Mouse (Mus musculus) liver, embryonic 16.5 days (tissue): ENCODE data around the gene Bnc2. TPM values are rescaled to one million over a fixed set of nuclear protein-coding genes. Genes with fewer than 3 reads are reported as not detected.

Experiments used
- ATAC-seq: fragments of 200-750 bp; cut with Nextera tagmentation; 2 replicates; pipeline ENCODE4 v1.8.0; 2017; ENCODE audit warnings: low read depth, mild to moderate bottlenecking, moderate number of reproducible peaks, moderate library complexity
- H3K27ac ChIP-seq: fragments of 300-500 bp; sonication (generic); 2 replicates; pipeline ENCODE4 v1.5.1; 2014; ENCODE audit warnings: mild to moderate bottlenecking, low read length
- H3K27me3 ChIP-seq: fragments of 300-500 bp; sonication (generic); 2 replicates; pipeline ENCODE4 v1.6.1; 2014; ENCODE audit warnings: low read depth, low read length, mixed read lengths; ENCODE audit not compliant: control insufficient read depth, insufficient read depth
- H3K36me3 ChIP-seq: fragments of 300-500 bp; sonication (generic); 2 replicates; pipeline ENCODE4 v1.6.1; 2014; ENCODE audit warnings: mild to moderate bottlenecking; ENCODE audit not compliant: control insufficient read depth, insufficient read depth
- H3K4me1 ChIP-seq: fragments of 300-500 bp; sonication (generic); 2 replicates; pipeline ENCODE4 v1.6.1; 2014; ENCODE audit warnings: low read depth, low read length, mixed read lengths; ENCODE audit not compliant: control insufficient read depth
- H3K4me2 ChIP-seq: fragments of 300-500 bp; sonication (generic); 2 replicates; pipeline ENCODE4 v1.6.1; 2014; ENCODE audit warnings: low read depth, low read length, mixed read lengths
- H3K4me3 ChIP-seq: fragments of 300-500 bp; sonication (generic); 2 replicates; pipeline ENCODE4 v1.5.1; 2014; ENCODE audit warnings: low read depth, mild to moderate bottlenecking, low read length
- H3K9ac ChIP-seq: fragments of 300-500 bp; sonication (generic); 2 replicates; pipeline ENCODE4 v1.6.1; 2014; ENCODE audit warnings: low read depth, low read length
- H3K9me3 ChIP-seq: fragments of 300-500 bp; sonication (generic); replicated peaks from 2 replicates; pipeline ENCODE4 v1.6.1; 2016; ENCODE audit warnings: low read length; ENCODE audit not compliant: control insufficient read depth
- whole genome bisulfite sequencing: fragments of 180-500 bp; shearing (Covaris S2); extraction: QIAGEN DNeasy Blood & Tissue Kit; methylation state at CpG from one replicate; pipeline ENCODE4 v1.1.7; 2014; ENCODE audit not compliant: insufficient replicate concordance; 5-methylcytosine and 5-hydroxymethylcytosine counted together
- polyA plus RNA-seq: library from polyadenylated mRNA; unstranded; fragments of >200 nt; fragmentation: Nextera tagmentation; extraction: Ambion mirVana; gene quantifications from 2 replicates; pipeline ENCODE4 v1.2.1, GENCODE M21; 2015

The Bnc2 gene
- polyA plus RNA-seq, 1 experiment from 2014 or later = 0.33 TPM

DNA sequence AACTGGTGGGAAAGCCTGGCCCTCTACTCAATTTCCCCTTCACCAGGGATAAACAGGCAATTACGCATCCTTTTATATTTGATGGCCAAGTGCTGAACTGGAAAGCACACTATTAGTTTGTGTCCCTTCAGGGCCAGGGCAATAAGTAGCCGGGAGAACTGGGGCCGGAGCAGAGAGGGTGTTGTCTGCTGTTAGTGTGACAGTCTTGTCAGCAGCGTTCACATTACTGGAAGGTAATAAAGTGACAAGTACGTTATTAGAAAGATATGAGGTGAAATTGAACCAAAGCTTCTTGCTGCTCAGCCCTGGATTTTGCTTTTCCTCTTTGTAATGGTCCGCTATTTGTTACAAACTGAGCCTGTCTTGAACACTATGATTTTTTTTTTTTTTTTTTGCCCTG, 405.2 kb downstream of the Bnc2 start:
- H3K4me3 ChIP-seq = no peak overlapping the region
- ATAC-seq = no peak
- no peak overlapping the region for H3K9ac ChIP-seq
- no peak overlapping the region for H3K27ac ChIP-seq
- no peaks in the 10 kb centered on the region for H3K9me3 ChIP-seq
- 68% methylated on average over 6 of the region's 6 CpGs for WGBS
- no peaks in the 10 kb centered on the region for H3K27me3 ChIP-seq
- no peaks in the 10 kb centered on the region for H3K4me1 ChIP-seq
- no peaks in the 10 kb centered on the region for H3K36me3 ChIP-seq
- H3K4me2 ChIP-seq = no peak overlapping the region

- H3K36me3 ChIP-seq = no peaks in the 10 kb centered on the region
- no peak for ATAC-seq
- no peak overlapping the region for H3K4me3 ChIP-seq
- no peaks in the 10 kb centered on the region for H3K9me3 ChIP-seq
- no peak overlapping the region for H3K9ac ChIP-seq
- no peak overlapping the region for H3K27ac ChIP-seq
- WGBS = 89% methylated on average over 2 of the region's 2 CpGs
- H3K4me2 ChIP-seq = no peak overlapping the region
- H3K27me3 ChIP-seq = no peaks in the 10 kb centered on the region
- no peaks in the 10 kb centered on the region for H3K4me1 ChIP-seq
Observed at GRCm38 (mm10) chr4:84247356-84247755, 427.7 kb downstream of the Bnc2 start.

DNA sequence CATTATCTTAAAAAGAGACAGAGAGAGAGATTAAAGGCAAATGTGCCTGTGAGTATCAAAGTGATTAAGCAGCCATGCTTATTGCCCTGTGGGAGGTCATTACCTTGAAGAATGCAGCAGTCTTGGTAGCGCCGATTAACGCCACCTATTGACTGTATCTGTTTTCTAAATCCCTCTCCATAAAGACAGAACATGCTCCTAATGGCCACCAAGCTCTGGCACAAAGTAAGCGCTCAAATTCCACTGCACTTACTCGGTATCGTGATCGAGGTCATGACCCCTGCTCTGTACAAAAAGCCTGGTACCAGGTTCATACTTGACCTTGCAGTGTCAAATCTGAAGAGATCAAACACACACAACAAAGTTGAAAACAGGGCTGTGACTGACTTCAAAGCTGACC, 442.7 kb downstream of the Bnc2 start:
- Histone ChIP-seq H3K36me3 (no peaks in the 10 kb centered on the region), H3K4me3 (no peak overlapping the region), H3K27me3 (no peaks in the 10 kb centered on the region), H3K9me3 (no peaks in the 10 kb centered on the region), H3K4me1 (no peaks in the 10 kb centered on the region), H3K4me2 (no peak overlapping the region), H3K9ac (no peak overlapping the region), H3K27ac (no peak overlapping the region)
- no peak for ATAC-seq
- 63% methylated on average over 7 of the region's 7 CpGs for WGBS

DNA sequence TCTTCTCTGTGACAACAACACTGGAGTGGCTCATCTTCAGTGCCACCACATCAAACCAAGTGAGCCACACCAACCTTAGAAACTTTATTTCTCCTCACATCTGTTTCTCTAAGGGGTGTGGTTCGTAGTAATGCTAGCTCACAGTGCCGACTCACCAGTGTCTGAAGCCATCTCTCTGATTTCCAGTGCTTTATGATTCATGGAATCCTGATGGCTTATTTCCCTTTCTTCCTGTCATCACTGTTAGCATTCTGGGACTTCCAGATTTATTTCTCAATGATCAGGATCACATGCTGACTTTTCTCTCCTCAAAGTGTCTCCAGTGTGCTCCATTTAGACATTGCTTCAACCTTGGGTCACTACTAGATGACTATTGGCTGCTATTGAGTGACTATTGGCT, 443.8 kb downstream of the Bnc2 start:
- Histone ChIP-seq H3K4me1 (no peaks in the 10 kb centered on the region), H3K36me3 (no peaks in the 10 kb centered on the region), H3K9ac (no peak overlapping the region), H3K4me2 (no peak overlapping the region), H3K9me3 (no peaks in the 10 kb centered on the region), H3K27ac (no peak overlapping the region), H3K4me3 (no peak overlapping the region), H3K27me3 (no peaks in the 10 kb centered on the region)
- no peak for ATAC-seq
- 61% methylated on average over 2 of the region's 2 CpGs for WGBS

- Histone ChIP-seq H3K4me3 (no peak overlapping the region), H3K4me2 (no peak overlapping the region), H3K4me1 (no peaks in the 10 kb centered on the region), H3K27ac (no peak overlapping the region), H3K36me3 (no peaks in the 10 kb centered on the region), H3K9ac (no peak overlapping the region), H3K9me3 (no peaks in the 10 kb centered on the region), H3K27me3 (no peaks in the 10 kb centered on the region)
- no peak for ATAC-seq
- 45% methylated on average over 10 of the region's 10 CpGs for WGBS
Observed at GRCm38 (mm10) chr4:84229189-84229960, 445.7 kb downstream of the Bnc2 start.

DNA sequence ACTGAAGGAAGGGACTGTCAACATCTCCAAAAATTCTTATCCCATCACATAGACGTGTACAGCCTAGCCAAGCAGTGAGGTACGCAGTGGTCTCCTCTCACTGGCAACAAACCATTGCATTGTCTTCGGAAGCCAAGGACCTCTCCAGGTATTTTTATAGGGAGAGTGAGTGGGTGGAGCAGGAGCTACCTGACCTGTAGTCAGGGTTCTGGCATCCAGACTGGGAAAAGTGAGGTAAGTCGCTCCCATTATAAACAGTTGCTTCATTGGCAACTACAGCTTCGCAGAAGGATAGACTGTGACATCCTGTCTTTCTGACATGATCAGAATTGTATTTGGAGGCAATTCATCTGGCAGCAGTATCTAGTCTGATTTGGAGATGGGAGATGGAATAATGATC, 446.5 kb downstream of the Bnc2 start:
- 69% methylated on average over 5 of the region's 5 CpGs for WGBS
- ATAC-seq = no peak

More for the DNA sequence above, 446.5 kb downstream of the Bnc2 start:
- no peak overlapping the region for H3K4me2 ChIP-seq
- H3K9ac ChIP-seq = no peak overlapping the region
- H3K4me1 ChIP-seq = no peaks in the 10 kb centered on the region
- H3K9me3 ChIP-seq = no peaks in the 10 kb centered on the region
- no peaks in the 10 kb centered on the region for H3K36me3 ChIP-seq
- H3K27me3 ChIP-seq = no peaks in the 10 kb centered on the region
- no peak overlapping the region for H3K27ac ChIP-seq
- H3K4me3 ChIP-seq = no peak overlapping the region

Other genes with a start within 250 kb of the Bnc2 start
- gene Cntln, start 209.0 kb upstream of the Bnc2 start, polyA plus RNA-seq = 1.3 and 1.5 TPM in 2 replicates